Mouse (Mus musculus) embryo, embryonic 10.5 days (tissue): ENCODE results near the gene Morc4.
A peak's percentile ranks its signal among the peaks of the same experiment; 100 is the strongest.

ENCODE experiments used
- DNase-seq: peaks from one replicate; pipeline ENCODE4 v3.0.0-alpha.2; 2015; ENCODE audit warnings: low spot score

Morc4 gene

DNA sequence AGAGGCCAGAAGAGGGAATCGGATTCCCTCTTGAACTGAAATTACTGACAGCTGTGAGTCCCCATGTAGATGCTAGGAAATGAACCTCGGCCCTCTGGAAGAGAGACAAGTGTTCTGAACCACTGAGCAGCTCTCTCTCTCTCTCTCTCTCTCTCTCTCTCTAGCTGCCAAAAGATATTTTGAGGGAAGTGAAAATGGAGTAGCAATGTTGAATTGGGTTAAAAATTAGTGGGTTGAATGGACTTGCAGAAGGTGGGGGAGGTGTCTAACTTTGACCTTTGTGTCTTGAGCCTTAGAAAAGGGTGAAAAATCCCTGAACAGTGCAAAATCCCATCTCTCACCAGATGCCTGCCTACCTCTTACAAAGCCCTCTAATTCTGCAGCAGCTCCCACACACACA, 64.1 kb downstream of the Morc4 start:
- no peak for DNase-seq

- DNase-seq: no peak
These were observed 65.6 kb downstream of the Morc4 start for GRCm38 (mm10) chrX:139805918-139806317.

DNA sequence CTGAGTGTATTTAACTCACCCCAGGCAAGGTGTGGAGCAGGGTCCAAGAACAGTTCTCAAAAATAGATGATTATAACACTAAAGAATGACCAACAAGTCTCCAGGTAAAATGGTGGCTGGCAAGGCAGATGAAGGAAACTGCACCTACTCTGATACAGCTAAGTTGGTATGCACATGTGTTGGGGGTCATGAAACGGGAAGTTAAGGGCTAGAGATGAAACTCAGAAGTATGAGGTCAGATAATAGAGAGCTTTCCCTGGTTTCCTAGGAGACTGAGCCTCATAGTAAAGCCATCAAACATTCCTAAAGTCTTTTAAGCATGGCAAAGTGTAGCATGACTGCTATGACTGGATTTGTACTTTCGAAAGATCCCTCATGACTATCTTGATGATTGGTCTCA, 68.4 kb downstream of the Morc4 start:
- no peak for DNase-seq

DNA sequence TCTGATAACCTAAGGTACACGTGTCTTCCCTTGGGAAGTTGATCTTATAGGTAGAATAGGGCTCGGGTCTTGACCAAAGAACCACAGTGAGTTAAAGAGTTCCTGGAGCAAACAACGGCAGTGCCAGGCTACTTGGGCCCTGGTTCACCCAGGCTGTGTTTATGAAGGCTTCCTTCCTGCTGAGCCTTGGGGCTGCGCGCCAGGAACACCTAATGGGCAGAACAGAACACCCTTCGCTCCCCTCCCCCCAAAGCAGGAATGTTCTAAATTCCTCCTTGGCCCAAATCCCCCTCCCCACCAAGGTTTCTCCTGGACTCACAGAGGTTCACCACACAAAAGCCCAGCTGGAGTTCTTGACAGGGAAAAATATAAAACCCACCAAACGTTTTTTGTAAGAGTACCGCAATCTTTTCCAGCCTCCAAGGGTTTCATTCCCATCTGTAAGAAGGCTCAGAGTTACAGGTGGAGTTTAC, 71.0 kb downstream of the Morc4 start, which contains the start of gene Cldn2:
Gene Cldn2 (plus strand): TSS at position 423 of the 473 bp plus-strand sequence.
- no peak for DNase-seq

GRCm38 (mm10) chrX:139799953-139800352, 71.5 kb downstream of the Morc4 start:
- no peak for DNase-seq

DNA sequence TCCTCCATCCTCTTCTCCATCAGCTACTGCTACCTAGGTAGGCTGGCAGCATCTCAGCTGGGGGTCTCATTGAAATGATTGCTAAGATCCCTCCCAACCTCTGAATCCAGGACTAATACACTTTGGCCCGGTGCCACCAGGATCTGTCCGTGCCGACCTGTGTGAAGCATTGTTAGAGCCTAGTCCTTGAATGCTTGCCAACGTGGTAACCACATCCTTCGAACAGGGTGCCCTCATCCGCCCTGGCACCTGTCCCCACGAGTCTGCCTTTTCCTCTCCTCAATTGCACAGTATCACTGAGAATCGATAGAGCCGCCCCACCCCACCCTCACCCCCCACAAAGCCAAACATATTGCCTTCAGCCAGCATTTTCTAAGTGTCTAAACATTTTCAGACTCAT, 73.6 kb downstream of the Morc4 start:
- no peak for DNase-seq

GRCm38 (mm10) chrX:139796037-139796436, 75.4 kb downstream of the Morc4 start:
- no peak for DNase-seq

DNA sequence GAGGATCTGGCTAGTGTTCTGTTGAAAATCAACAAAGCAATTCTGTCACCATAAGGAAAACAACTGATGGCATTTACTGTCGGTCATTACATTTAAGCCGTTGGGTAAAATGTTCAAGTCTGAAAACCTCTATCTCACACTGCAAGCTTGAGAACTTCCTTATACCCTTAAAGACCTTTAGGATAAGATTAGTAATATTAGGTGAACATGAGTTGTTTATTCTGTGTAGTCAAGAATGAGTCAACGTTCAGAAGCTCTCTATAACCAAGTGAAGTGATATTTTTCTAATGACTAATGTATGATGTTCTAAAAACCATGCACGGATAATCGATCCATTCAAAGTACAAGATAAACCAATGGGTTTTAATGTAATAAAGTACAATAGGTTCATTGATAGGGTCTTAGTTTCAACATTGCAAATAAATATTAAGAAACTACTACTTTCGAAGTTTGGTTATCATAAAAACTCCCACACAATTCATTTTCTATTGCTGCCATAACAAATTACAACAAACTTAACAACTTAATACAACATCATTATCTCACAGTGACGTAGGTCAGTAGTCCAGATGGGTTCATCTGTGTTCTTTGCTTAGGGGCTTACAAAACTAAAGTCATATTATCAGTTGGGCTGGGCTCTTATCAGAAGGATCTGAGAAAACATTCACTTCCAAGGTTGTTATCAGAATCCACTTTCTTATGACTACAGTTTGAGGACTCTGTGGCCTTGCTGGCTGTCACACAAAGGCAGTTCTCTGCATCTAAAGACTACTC, 77.2 kb downstream of the Morc4 start:
- DNase-seq: no peak

DNA sequence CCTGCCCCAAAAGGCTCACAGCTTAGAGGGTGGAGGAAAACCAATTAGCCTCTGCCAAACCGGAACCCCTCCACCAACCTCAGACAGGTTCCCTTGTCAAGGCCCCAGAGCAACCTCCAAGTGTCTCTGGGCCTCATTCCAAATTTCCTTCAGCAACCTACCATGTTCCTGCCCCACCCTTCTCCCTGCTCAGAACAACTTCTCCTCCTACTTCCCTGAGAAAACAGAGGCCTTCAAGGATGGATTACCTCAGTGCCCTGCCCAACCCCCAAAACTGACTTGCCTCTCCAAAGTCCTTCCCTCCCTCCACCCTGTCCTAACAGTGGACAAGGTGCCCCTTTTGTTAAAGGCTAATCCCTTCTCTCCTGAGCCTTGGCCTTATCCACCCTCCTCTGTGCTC, 85.7 kb downstream of the Morc4 start:
- no peak for DNase-seq

DNA sequence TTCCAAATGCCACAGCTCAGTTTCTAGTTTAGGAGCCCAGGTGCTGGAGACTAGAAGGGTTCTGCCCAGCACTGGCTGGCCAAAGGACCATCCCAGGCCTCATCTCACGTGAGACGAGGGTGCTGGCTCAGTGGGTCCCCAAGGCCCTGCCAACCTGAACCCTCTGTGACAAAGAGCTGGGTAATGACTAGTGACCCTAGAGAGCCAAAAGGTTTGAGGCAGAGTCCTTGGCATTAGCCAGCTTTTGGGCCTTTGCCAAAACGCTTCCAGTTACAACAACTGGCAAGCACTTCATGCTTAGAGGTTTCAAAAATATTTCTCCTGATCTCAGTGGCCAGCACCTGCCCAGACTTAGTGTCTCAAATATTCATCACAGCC, 88.4 kb downstream of the Morc4 start:
- no peak for DNase-seq

GRCm38 (mm10) chrX:139782278-139783044, 89.0 kb downstream of the Morc4 start, which contains the start of gene Ripply1:
Gene Ripply1, minus strand, starts transcription at chrX:139782353.
- peak; percentile 33 for DNase-seq

- DNase-seq: no peak
These were observed 89.9 kb downstream of the Morc4 start for GRCm38 (mm10) chrX:139781563-139781962.

- DNase-seq: no peak
These were observed 90.5 kb downstream of the Morc4 start for GRCm38 (mm10) chrX:139780988-139781387.

- DNase-seq: no peak
These were observed 92.1 kb downstream of the Morc4 start for GRCm38 (mm10) chrX:139779401-139779800.

DNA sequence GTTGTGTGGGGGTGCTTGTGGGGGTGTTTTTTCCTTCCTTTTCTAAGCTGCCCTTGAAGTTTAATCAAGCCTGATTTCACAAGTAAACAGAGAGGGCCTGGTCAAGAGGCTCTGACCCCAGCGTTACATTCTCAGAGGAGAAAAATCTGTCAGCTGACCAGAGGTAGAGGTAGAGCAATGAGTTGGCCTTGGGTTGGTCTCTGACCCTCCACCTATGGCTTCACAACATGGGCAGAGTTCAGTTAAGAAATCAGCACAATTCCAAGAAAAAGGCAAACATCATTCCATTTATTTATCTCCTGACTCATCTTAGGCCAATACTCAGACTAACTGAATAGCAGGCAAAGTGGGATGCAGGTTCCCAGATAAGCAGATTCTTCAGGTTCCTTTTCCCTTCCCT, 92.6 kb downstream of the Morc4 start:
- DNase-seq: no peak

GRCm38 (mm10) chrX:139777357-139777756, 94.1 kb downstream of the Morc4 start:
- peak; percentile 43 for DNase-seq

DNA sequence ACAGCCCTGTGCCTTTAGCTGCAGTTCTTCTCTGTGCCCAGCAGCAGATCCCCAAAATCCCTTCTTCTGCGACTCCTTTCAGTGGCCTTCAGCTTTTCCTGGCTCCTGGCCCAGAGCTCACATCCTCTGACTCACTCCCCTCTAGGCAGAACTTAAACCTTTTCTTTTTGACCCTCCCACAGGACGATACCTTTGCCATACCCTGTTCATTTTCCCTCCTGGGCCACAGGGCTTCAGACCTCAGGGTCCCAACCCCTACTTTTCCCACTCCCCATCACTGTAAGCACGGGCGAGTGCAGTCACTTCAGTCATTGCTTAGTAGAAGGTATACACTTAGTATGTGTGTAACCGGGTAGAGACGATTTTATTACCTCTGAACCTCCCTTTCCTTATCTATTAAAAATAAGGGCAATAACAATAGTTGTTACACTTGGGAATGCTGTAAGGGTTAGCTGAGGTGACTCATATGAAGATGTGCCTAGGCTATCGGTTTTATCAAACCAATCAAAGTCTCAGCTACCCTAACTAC, 96.3 kb downstream of the Morc4 start:
- DNase-seq: no peak

DNA sequence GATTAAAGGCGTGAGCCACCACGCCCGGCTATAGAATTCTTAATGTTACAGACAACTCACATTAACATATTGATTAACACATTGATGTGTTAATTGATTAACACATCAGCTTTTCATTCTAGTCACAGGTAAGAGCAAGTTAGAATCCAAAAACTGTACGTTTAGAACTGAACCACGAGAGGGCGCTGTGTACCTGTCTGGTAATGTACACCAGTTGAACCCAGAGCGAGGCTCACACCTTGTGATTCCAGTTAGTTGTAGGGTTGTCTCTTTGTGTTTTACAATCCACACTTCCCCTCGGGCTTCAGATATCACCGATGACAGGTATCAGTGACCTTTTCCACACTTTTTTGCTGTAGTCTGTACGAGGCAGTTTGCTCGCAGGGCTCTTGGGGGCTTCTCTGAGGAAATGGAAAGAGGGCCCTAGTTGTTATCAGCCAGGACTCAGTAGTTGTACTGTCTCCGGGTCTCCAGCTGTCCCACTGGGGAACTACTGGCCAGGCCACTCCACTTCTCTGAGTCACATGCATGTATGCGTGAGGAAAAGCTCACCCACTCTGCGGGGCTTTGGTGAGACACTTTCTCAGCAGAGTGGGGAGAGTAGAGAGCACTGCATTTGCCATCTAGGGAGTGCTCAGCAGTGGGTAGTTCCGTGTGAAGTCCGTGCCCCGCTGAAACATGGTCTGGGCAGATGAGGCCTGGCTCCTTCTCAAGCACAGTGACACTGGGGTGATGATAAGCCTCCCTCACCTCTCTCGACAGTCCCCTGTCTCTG, 97.0 kb downstream of the Morc4 start:
- DNase-seq: peak; percentile 74
